Mouse (Mus musculus) megakaryocyte, embryonic 14.5 days (primary cell): ENCODE measurements around the gene Ccl22.

Experiments used
- FLI1 ChIP-seq: IDR thresholded peaks from 2 replicates; pipeline ENCODE4 v1.6.1; 2012; ENCODE audit warnings: low read length, inconsistent platforms, mixed read lengths
- GATA1 ChIP-seq: IDR thresholded peaks from 3 replicates; pipeline ENCODE4 v1.6.1; 2012; ENCODE audit warnings: mixed read lengths, low read length, inconsistent platforms, borderline replicate concordance

DNA sequence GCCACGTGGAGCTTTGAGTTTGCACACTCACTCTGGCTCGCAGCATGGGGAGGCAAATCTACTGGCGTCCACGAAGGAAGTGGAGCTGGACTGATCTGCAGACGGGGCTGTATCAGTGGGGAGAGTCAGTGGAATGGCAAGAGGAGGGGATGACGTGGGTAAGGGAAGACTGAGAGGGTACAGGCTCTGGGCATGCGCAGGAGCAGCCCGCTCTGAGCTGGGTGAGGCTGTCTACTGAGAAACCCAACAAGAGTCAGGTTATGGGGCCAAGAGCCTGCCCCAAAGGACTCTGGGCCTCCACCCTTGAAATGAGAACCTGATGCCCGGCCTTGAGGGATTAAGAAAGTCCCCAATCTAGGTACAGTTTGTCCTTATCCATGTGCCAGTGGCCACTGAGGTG is 418 bp upstream of the Ccl22 start:
- TF ChIP-seq GATA1 (no peak), FLI1 (no peak)
